Mouse (Mus musculus): ENCODE data around the gene Hspa8. TPM values are rescaled to one million over a fixed set of nuclear protein-coding genes. Genes with fewer than 3 reads are reported as not detected.
"Not testable (repeated sequence)": the region's sequence is repeated elsewhere in the genome, so short reads cannot be mapped to it uniquely, and the experiment has no call there.

Gene Hspa8
- polyA plus RNA-seq, 1 experiment from 2014 or later, result 3,055 TPM

DNA sequence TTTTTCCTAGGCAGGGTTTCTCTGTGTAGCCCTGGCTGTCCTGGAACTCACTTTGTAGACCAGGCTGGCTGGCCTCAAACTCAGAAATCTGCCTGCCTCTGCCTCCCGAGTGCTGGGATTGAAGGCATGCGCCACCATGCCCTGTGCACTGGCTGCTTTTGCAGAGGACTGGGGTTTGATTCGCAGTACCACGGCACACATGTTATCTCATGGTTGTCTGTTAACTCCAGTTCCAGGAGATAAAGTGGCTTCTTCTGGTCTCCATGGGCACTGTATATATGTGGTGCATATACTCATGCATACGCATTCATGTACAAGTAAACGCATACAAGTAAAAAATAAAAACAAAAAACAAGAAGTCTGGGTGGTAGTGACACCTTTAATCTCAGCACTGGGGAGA, 14.0 kb upstream of the Hspa8 start:
- not testable (repeated sequence) for H3K36me3 ChIP-seq; H3K27me3 ChIP-seq (replicated peaks); H3K9ac ChIP-seq (replicated peaks); H3K27ac ChIP-seq (replicated peaks); ATAC-seq (ENCODE audit: low FRiP score); H3K9me3 ChIP-seq (replicated peaks); H3K4me2 ChIP-seq; H3K4me3 ChIP-seq (replicated peaks)
- peaks cover 23% of the 10 kb centered on the region for H3K4me1 ChIP-seq
- 98% methylated on average over 6 of the region's 6 CpGs for WGBS

DNA sequence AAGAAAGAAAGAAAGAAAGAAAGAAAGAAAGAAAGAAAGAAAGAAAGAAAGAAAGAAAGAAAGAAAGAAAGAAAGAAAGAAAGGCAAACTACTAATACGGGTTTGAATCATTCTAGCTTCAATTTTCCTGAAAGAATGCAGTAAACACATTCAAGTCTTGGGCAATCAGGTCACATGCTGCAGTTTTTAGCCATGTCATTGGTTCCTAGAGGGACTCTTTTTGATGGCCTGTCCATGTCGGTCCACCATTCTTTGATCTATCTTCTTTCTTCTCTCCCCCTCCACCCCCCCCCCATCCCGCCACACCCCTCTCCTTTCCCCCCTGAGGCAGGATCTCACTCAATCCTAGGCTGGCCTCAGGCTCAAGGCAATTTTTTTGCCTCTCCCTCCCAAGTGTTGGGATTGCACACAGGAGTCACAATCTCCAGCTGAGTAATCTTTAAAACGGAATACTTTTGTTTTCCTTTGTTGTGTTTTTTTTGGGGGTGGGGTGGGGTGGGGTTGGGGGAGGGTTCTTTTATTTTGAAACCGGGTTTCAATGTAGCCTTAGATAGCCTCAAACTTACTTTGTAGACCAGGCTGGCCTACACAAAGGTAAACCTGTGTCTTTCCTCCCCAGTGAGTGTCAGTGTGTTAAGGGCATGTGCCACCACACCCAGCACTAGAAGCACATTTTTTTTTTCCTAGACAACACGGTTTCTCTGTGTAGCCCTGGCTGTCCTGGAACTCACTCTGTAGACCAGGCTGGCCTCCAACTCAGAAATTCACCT, 8.7 kb upstream of the Hspa8 start:
- Histone ChIP-seq H3K27me3 (replicated peaks) (no peaks in the 10 kb centered on the region), H3K4me3 (replicated peaks) (no peak overlapping the region), H3K4me1 (no peaks in the 10 kb centered on the region), H3K9ac (replicated peaks) (no peak overlapping the region), H3K4me2 (no peak overlapping the region), H3K27ac (replicated peaks) (no peak overlapping the region), H3K36me3 (no peaks in the 10 kb centered on the region), H3K9me3 (replicated peaks) (no peaks in the 10 kb centered on the region)
- WGBS, result 81% methylated on average over 6 of the region's 6 CpGs
- no peak for ATAC-seq (ENCODE audit: low FRiP score)

DNA sequence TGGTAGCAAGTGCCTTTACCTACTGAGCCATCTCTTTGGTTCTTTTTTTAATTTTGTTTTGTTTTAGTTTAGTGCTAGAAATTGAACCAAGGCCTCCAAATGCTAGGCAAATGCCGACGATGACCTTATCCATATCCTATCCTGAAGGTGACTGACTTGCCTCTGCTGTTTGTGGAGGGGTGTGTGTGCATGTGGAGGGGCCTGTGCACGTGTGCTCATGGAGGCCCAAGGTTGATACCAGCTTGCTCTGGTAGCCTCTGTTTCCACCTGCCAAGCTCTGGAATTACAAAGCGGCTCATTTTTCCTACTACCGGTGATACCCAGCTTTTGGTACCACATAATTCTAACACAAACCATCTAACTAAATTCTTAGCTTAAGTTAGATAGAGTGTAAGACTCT, 7.2 kb upstream of the Hspa8 start:
- 98% methylated on average over 5 of the region's 5 CpGs for WGBS
- Histone ChIP-seq H3K27ac (replicated peaks) (no peak overlapping the region), H3K4me2 (no peak overlapping the region), H3K4me3 (replicated peaks) (no peak overlapping the region), H3K27me3 (replicated peaks) (no peaks in the 10 kb centered on the region), H3K4me1 (no peaks in the 10 kb centered on the region), H3K9me3 (replicated peaks) (no peaks in the 10 kb centered on the region), H3K36me3 (no peaks in the 10 kb centered on the region), H3K9ac (replicated peaks) (no peak overlapping the region)
- ATAC-seq (ENCODE audit: low FRiP score), result no peak

DNA sequence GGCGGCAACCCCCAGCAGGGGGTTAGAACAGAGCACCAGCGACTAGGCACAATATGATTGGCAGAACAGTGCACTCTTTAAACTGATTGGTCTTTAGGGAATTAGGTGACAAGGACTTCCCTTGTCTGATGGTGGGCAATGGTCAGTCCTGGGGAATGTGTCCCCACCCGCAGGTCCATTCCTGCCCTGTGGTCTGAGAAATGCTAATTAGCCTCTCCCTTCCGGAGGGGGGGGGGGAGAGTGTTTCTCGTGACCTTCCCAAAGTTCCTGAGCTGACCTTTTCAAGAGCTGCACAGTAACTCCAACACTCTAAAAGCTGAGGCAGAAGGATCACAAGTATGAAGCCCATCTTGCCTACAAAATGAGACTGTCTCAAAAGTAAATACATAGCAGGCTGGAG, 6.5 kb upstream of the Hspa8 start:
- H3K27me3 ChIP-seq (replicated peaks), result no peaks in the 10 kb centered on the region
- ATAC-seq (ENCODE audit: low FRiP score), result no peak
- no peak overlapping the region for H3K9ac ChIP-seq (replicated peaks)
- H3K36me3 ChIP-seq, result no peaks in the 10 kb centered on the region
- H3K4me1 ChIP-seq, result peaks cover 4% of the 10 kb centered on the region; the same call in 1 of the 2 replicates
- no peak overlapping the region for H3K4me3 ChIP-seq (replicated peaks)
- 22% methylated on average over 5 of the region's 5 CpGs for WGBS
- no peak overlapping the region for H3K4me2 ChIP-seq
- H3K9me3 ChIP-seq (replicated peaks), result no peaks in the 10 kb centered on the region
- no peak overlapping the region for H3K27ac ChIP-seq (replicated peaks)

DNA sequence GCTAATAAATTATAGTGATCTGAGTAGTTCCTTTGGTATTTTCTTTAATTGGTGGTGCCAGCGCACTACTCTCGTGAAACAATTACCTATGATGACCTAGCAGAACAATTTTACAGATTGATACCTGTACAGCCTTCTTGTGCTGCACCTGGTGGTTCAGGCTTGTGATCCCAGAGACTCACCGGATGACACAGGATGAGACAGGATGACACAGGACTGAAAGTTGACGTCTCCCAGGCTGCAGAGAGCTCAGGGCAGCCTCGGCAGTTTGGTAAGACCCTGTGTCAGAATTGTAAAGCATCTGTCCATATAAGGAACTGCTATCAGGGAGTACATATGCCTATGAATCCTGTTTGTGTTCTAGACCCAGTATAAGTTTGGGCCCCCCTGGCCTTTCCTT, 5.9 kb upstream of the Hspa8 start:
- no peaks in the 10 kb centered on the region for H3K9me3 ChIP-seq (replicated peaks)
- no peaks in the 10 kb centered on the region for H3K36me3 ChIP-seq
- H3K4me2 ChIP-seq, result no peak overlapping the region
- H3K4me3 ChIP-seq (replicated peaks), result no peak overlapping the region
- 71% methylated on average over 5 of the region's 5 CpGs for WGBS
- H3K4me1 ChIP-seq, result peaks cover 6% of the 10 kb centered on the region; the same call in 1 of the 2 replicates
- no peak for ATAC-seq (ENCODE audit: low FRiP score)
- no peaks in the 10 kb centered on the region for H3K27me3 ChIP-seq (replicated peaks)
- H3K9ac ChIP-seq (replicated peaks), result no peak overlapping the region
- no peak overlapping the region for H3K27ac ChIP-seq (replicated peaks)

DNA sequence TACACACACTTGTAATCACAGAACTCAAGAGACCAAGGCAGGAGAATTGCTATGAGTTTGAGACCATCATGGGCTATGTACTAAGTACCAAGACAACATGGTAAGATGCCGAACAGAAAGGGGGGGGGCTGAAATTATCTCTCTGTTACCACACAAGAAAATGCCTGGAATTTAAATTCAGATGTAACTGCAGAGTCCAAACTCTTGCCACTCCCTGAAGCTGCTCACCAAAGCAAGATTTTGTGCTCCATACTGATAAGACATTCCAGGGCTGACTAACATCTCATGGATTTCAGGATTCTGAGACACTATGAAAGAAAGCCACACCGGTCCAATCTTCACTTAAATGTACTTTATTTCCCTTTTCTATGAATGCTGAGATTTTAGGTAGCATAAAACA, 5.2 kb upstream of the Hspa8 start:
- Histone ChIP-seq H3K27me3 (replicated peaks) (no peaks in the 10 kb centered on the region), H3K4me1 (peaks cover 6% of the 10 kb centered on the region; the same call in 1 of the 2 replicates), H3K4me3 (replicated peaks) (no peak overlapping the region), H3K9me3 (replicated peaks) (no peaks in the 10 kb centered on the region), H3K27ac (replicated peaks) (no peak overlapping the region), H3K4me2 (no peak overlapping the region), H3K36me3 (no peaks in the 10 kb centered on the region), H3K9ac (replicated peaks) (no peak overlapping the region)
- 91% methylated on average over 2 of the region's 2 CpGs for WGBS
- no peak for ATAC-seq (ENCODE audit: low FRiP score)

DNA sequence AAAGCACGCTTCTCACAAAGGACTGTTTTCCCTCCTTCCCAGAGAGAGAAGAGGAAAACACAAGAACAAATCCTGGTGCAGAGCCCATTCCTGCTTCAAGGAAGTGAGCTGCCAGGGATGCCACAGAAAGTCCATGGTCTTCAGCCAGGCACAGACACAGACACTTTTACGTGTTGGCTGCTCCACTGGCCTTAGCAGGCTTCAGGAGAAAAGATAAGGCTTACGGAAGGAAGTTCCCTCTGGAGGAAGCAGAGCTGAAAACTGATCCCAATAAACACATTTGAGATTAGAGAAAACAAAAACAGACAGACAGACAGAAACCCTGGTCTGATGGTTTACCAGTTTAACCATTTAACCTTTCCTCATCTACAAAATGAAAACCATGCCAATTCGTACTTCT, 4.7 kb upstream of the Hspa8 start:
- Histone ChIP-seq H3K4me1 (peaks cover 6% of the 10 kb centered on the region; the same call in 1 of the 2 replicates), H3K36me3 (no peaks in the 10 kb centered on the region), H3K9me3 (replicated peaks) (no peaks in the 10 kb centered on the region), H3K9ac (replicated peaks) (no peak overlapping the region), H3K4me2 (no peak overlapping the region), H3K27ac (replicated peaks) (no peak overlapping the region), H3K27me3 (replicated peaks) (no peaks in the 10 kb centered on the region), H3K4me3 (replicated peaks) (no peak overlapping the region)
- ATAC-seq (ENCODE audit: low FRiP score), result no peak
- 85% methylated on average over 4 of the region's 4 CpGs for WGBS

DNA sequence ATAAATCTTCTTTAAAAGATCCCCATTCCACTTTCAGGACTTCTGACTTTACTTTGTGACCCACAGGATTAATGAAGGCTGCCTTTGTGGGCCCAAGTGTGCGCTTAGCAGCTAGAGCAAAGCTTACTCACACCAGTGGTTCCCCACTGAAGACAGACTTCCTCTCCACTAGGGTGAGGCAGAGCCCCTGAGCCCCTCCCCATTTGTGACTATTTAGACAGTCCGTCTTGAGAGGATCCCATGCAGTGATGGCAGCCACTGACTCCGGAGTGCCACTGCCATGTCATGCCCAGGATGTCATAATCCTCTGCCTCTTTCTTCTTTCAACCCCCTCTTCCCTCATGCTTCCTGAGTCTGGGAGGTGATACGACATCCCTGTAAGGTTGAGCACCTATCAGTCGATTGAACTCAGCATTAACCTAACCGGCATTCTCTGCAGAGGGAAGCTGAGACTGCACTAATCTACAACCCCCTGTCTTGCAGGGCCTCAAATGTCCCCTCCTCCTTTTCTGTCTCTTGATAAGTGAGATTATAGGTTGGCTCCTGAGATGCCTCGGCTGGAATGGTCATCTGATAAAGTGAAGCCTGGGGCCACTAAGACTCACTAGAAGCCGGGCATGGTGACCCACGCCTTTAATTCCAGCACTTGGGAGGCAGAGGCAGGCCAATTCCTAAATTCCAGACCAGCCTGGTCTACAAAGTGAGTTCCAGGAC, 2.4 kb upstream of the Hspa8 start:
- Histone ChIP-seq H3K4me2 (no peak overlapping the region), H3K4me1 (peaks cover 10% of the 10 kb centered on the region), H3K4me3 (replicated peaks) (no peak overlapping the region), H3K36me3 (peaks cover 1% of the 10 kb centered on the region), H3K27me3 (replicated peaks) (no peaks in the 10 kb centered on the region), H3K9me3 (replicated peaks) (no peaks in the 10 kb centered on the region), H3K9ac (replicated peaks) (no peak overlapping the region), H3K27ac (replicated peaks) (peak overlapping the region; percentile 99; the same call in 1 of the 2 replicates)
- 81% methylated on average over 9 of the region's 9 CpGs for WGBS
- no peak for ATAC-seq (ENCODE audit: low FRiP score)

DNA sequence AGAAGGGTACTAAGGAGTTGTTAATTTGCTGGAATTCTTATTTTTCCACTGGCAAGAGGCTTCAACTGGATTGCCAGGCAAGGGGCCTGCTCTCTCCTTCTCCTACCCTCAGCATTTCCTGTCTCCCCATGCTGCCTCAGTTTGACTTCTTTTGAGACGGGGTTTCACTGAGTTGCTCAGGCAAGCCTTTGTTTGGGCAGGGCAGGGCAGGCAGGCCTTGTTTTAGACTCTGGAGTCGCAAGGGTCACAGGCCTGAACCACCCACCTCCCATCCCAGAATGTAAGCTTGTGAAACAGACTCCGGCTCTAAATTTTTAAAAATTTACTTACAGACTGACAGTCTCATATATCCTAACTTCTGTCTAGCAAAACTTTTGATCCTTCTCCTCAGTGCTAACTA, 1.7 kb upstream of the Hspa8 start:
- peaks cover 8% of the 10 kb centered on the region for H3K36me3 ChIP-seq
- peak overlapping the region; percentile 99 for H3K27ac ChIP-seq (replicated peaks)
- no peak overlapping the region for H3K9ac ChIP-seq (replicated peaks)
- 44% methylated on average over 3 of the region's 3 CpGs for WGBS
- H3K4me3 ChIP-seq (replicated peaks), result no peak overlapping the region
- no peak for ATAC-seq (ENCODE audit: low FRiP score)
- peaks cover 17% of the 10 kb centered on the region for H3K4me1 ChIP-seq
- H3K4me2 ChIP-seq, result peak overlapping the region; percentile 72
- H3K27me3 ChIP-seq (replicated peaks), result no peaks in the 10 kb centered on the region
- H3K9me3 ChIP-seq (replicated peaks), result no peaks in the 10 kb centered on the region

DNA sequence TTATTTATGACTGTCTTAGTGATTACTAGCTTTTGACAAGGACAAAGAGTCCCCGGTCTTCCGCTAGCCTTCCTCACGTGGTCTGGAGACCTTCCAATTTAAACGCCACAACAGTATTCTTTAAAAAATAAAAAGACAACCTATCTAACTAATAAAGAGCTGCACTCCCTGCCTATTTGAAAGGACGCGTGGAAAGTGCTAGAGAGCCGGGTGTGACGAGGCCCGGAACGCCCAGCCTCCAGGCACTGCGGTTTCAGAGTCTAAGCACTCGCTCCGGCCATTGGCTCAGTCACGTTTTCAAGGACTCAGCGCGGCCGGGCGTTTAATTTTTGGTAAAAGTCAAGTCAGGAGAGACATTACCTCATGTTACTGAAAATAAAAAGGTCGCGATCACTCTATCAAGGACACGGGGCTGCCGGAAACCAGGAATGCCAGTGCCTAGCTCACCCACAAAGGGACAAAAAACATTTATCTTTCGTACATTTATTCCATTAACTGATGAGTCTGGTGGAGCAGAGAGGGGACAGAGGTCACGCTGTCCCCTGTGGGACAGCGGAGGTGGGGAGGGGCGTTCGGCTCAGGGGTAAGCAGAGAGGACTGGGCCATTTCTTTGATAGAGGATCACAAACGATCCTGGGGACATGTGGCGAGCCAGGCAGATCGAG, 815 bp upstream of the Hspa8 start:
- Histone ChIP-seq H3K4me3 (replicated peaks) (peak overlapping the region; percentile 64), H3K4me2 (peak overlapping the region; percentile 72), H3K9me3 (replicated peaks) (no peaks in the 10 kb centered on the region), H3K27me3 (replicated peaks) (no peaks in the 10 kb centered on the region), H3K4me1 (peaks cover 23% of the 10 kb centered on the region), H3K9ac (replicated peaks) (peak overlapping the region; percentile 70), H3K27ac (replicated peaks) (peak overlapping the region; percentile 99), H3K36me3 (peaks cover 11% of the 10 kb centered on the region)
- peak; percentile 53 for ATAC-seq (ENCODE audit: low FRiP score)
- under 1% methylated on average over 30 of the region's 30 CpGs for WGBS

DNA sequence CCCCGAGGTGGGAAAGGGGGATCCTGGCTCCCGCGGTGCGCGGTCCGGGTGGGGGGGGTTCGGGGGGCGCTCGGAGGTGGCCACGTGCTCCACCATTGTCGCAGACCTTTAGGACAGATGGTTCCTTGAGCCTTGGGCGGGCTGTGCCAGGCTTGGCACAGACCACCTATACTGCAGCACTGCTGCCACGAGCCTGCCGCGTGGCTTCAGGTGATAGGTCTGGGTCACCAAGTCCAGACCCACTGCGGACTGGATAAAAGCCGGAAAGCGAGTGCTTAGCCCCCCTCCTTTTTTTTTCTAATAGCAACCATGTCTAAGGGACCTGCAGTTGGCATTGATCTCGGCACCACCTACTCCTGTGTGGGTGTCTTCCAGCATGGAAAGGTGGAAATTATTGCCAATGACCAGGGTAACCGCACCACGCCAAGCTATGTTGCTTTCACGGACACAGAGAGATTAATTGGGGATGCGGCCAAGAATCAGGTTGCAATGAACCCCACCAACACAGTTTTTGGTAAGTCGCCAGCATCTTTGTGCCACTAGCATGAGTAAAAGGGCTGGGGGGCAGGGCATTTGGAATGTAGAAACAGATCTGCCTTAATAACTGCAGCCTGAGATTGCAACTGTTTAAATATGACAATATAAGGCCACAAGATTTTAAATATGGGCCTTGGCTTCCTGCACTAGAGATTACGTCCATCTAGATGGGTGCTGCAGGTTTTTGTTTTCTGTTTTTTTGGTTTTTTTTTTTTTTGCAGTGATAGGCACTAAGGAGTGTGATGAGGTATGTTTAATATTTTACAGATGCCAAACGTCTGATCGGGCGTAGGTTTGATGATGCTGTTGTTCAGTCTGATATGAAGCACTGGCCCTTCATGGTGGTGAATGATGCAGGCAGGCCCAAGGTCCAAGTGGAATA, 1.1 kb downstream of the Hspa8 start:
- H3K9ac ChIP-seq (replicated peaks), result peak overlapping the region; percentile 79
- H3K4me2 ChIP-seq, result peak overlapping the region; percentile 69
- H3K27me3 ChIP-seq (replicated peaks); H3K9me3 ChIP-seq (replicated peaks): not testable (repeated sequence)
- peak; percentile 29 for ATAC-seq (ENCODE audit: low FRiP score)
- H3K36me3 ChIP-seq, result peaks cover 27% of the 10 kb centered on the region
- H3K4me3 ChIP-seq (replicated peaks), result peak overlapping the region; percentile 64
- peaks cover 42% of the 10 kb centered on the region for H3K4me1 ChIP-seq
- under 1% methylated on average over 28 of the region's 28 CpGs for WGBS
- H3K27ac ChIP-seq (replicated peaks), result peak overlapping the region; percentile 99

Data from neural tube, embryonic 15.5 days (tissue).